Mouse (Mus musculus): ENCODE results near the gene Tssk3. TPM values are rescaled to one million over a fixed set of nuclear protein-coding genes. Genes with fewer than 3 reads are reported as not detected.
A peak's percentile ranks its signal among the peaks of the same experiment; 100 is the strongest.

Gene Tssk3
- total and polyA plus RNA-seq, 3 experiments = 0.13 TPM; not detected in 2

- TF ChIP-seq RAD21 (IDR thresholded peaks at IDR 0.05; ENCODE audit: low read depth, low read length) = no peak
- TF ChIP-seq ZKSCAN1 (IDR thresholded peaks at IDR 0.05; ENCODE audit: borderline replicate concordance, low read depth, low read length) = no peak
- TF ChIP-seq EP300 (IDR thresholded peaks at IDR 0.05; ENCODE audit: low read length) = peak; percentile 81
- TF ChIP-seq ZMIZ1 (IDR thresholded peaks at IDR 0.05; ENCODE audit: low read depth, low read length) = no peak
- TF ChIP-seq MAX (IDR thresholded peaks at IDR 0.05; ENCODE audit: low read length) = no peak
- peak; percentile 26; the same call in 1 of the 2 replicates for TF ChIP-seq CHD2 (IDR thresholded peaks at IDR 0.05; ENCODE audit: low read length)
- TF ChIP-seq UBTF (IDR thresholded peaks at IDR 0.05; ENCODE audit: low read depth, low read length) = no peak
- TF ChIP-seq ZC3H11A (IDR thresholded peaks at IDR 0.05; ENCODE audit: low read depth, low read length) = no peak
Observed at GRCm38 (mm10) chr4:129496631-129497030, 5.8 kb upstream of the Tssk3 start (continued).

GRCm38 (mm10) chr4:129495672-129496562 is 5.1 kb upstream of the Tssk3 start:
- Histone ChIP-seq H3K36me3 (replicated peaks in 1 of 2; ENCODE audit: control insufficient read depth in 1 of 2, insufficient read depth in 1 of 2, low read length in 1 of 2) (peaks cover 0 to 8% of the 10 kb centered on the region in 2 experiments), H3K9me3 (replicated peaks; ENCODE audit: low read length) (no peaks in the 10 kb centered on the region), H3K27ac (ENCODE audit: insufficient read depth, low read depth) (peak overlapping the region; percentile 59), H3K4me3 (replicated peaks in 1 of 3; ENCODE audit: low read depth in 2 of 3, low read length in 2 of 3, poor library complexity in 1 of 3) (peak overlapping the region in 1 of 3 experiments; percentile 18), H3K27me3 (replicated peaks) (no peaks in the 10 kb centered on the region), H3K4me1 (ENCODE audit: control insufficient read depth in 1 of 2, insufficient read depth in 2 of 2) (peaks cover 15 to 42% of the 10 kb centered on the region in 2 experiments), H3K79me2 (replicated peaks; ENCODE audit: control insufficient read depth, extremely low read depth, insufficient read depth, poor library complexity, severe bottlenecking) (no peaks in the 10 kb centered on the region), H3K4me2 (ENCODE audit: insufficient read depth, low read depth, poor library complexity, severe bottlenecking) (peak overlapping the region; percentile 48), H3K9ac (ENCODE audit: insufficient read depth, low read depth) (no peak overlapping the region)
- DNase-seq (ENCODE audit: extremely low read depth) = peak; percentile 82
- in situ Hi-C loops (cut with MboI; ENCODE audit: low pct_ligation_motif_present, low pct_unique_long_range_greater_than_20kb, low sequenced_read_pairs) = no loop called here
- dilution Hi-C loops (cut with MboI; ENCODE audit: extremely low pct_ligation_motif_present, extremely low pct_unique_long_range_greater_than_20kb, low sequenced_read_pairs) = no loop called here
- TF ChIP-seq MAFK (IDR thresholded peaks at IDR 0.05; ENCODE audit: insufficient replicate concordance, low read length) = no peak
- TF ChIP-seq KAT2A (IDR thresholded peaks at IDR 0.05; ENCODE audit: insufficient replicate concordance, low read length) = no peak
- TF ChIP-seq TBP (conservative IDR thresholded peaks at IDR 0.05; ENCODE audit: low read depth, low read length) = no peak
- no peak for TF ChIP-seq BHLHE40 (IDR thresholded peaks at IDR 0.05; ENCODE audit: low read depth, low read length)
- TF ChIP-seq JUN (IDR thresholded peaks at IDR 0.05; ENCODE audit: insufficient read depth, low read depth, low read length) = peak; percentile 36
- no peak for TF ChIP-seq E2F4 (IDR thresholded peaks at IDR 0.05; ENCODE audit: insufficient replicate concordance, low read depth, low read length)
- TF ChIP-seq POLR2AphosphoS2 (IDR thresholded peaks at IDR 0.05; ENCODE audit: low read depth, low read length) = no peak
- TF ChIP-seq IRF4 (IDR thresholded peaks at IDR 0.05; ENCODE audit: low read depth, low read length) = peak; percentile 32; the same call in 1 of the 2 replicates
- TF ChIP-seq JUND (conservative IDR thresholded peaks at IDR 0.05; ENCODE audit: low read depth, low read length) = no peak
- TF ChIP-seq SMC3 (IDR thresholded peaks at IDR 0.05; ENCODE audit: low read depth, low read length) = peak; percentile 60
- TF ChIP-seq ZC3H11A (IDR thresholded peaks at IDR 0.05; ENCODE audit: low read depth, low read length) = no peak
- no peak for TF ChIP-seq EP300 (IDR thresholded peaks at IDR 0.05; ENCODE audit: low read length)
- TF ChIP-seq MXI1 (IDR thresholded peaks at IDR 0.05; ENCODE audit: low read depth, low read length) = no peak
- TF ChIP-seq TCF12 (IDR thresholded peaks at IDR 0.05; ENCODE audit: low read depth, low read length) = no peak
- peak; percentile 67 for TF ChIP-seq RAD21 (IDR thresholded peaks at IDR 0.05; ENCODE audit: low read depth, low read length)
- no peak for TF ChIP-seq ETS1 (conservative IDR thresholded peaks at IDR 0.05; ENCODE audit: low read depth, low read length)
- no peak for TF ChIP-seq PAX5 (IDR thresholded peaks at IDR 0.05; ENCODE audit: low read length)
- TF ChIP-seq CHD1 (IDR thresholded peaks at IDR 0.05; ENCODE audit: low read depth, low read length) = no peak
- TF ChIP-seq CHD2 (IDR thresholded peaks at IDR 0.05; ENCODE audit: low read length) = no peak
- TF ChIP-seq CTCF (conservative IDR thresholded peaks at IDR 0.05 in 1 of 2, IDR thresholded peaks at IDR 0.05 in 1 of 2; ENCODE audit: low read depth in 2 of 2, low read length in 2 of 2) = peak; percentile 19 to 73; a peak in 2 of 4 replicates
